Comparison of ENCODE assay signal across 16 mouse cellular contexts in the genomic region with DNA sequence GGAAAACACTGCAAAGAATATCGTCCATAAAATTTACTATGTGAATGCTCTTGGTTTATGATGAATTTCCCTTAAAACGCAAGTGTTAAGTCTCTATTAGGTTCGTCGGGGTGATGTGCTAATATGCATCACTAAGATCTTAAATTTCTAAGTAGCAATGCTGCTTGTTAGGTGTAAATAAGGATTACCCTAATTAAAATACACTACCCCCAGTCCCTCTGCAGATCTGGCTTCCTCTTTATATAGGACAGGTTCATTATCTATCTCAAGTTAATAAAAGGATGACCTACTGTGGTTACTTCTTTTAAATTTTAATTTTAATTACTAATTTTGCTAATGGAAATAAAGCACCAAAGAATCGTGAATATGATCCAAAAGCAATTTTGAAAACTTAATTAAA.
"Had no signal": no experiment of that assay in that cellular context is flagged by ENCODE, and none has a peak within 500 bp of the region (broad histone marks: within the 10 kb centered on the region; RNA-seq: fewer than 3 reads in every experiment).

No protein-coding gene starts in this region.

- H3K27me3 ChIP-seq: neural tube, embryonic 13.5 days; neural tube, embryonic 15.5 days; stomach, embryonic 15.5 days had no signal

- H3K4me3 ChIP-seq: neural tube, embryonic 13.5 days; neural tube, embryonic 15.5 days; stomach, embryonic 15.5 days had no signal

- H3K4me2 ChIP-seq: neural tube, embryonic 13.5 days; neural tube, embryonic 15.5 days; stomach, embryonic 15.5 days had no signal

- H3K27ac ChIP-seq: neural tube, embryonic 13.5 days; neural tube, embryonic 15.5 days; stomach, embryonic 15.5 days; stomach, postnatal 0 days had no signal

- DNase-seq: retina, postnatal 1 day; right cerebral cortex, adult 18-20 months; right cerebral cortex, postnatal 14 days; right cerebral cortex, postnatal 25 days; right cerebral cortex, postnatal 4 days; spleen, adult 18-20 months; thymus, adult 18-20 months; thymus, adult 2 months; thymus, postnatal 14 days; thymus, postnatal 25 days; thymus, postnatal 36 days; thymus, postnatal 4 days had no signal

- H3K4me1 ChIP-seq: stomach, embryonic 15.5 days had no signal

- H3K9me3 ChIP-seq: neural tube, embryonic 13.5 days; neural tube, embryonic 15.5 days; stomach, embryonic 15.5 days had no signal

- H3K36me3 ChIP-seq: neural tube, embryonic 13.5 days; neural tube, embryonic 15.5 days; stomach, embryonic 15.5 days had no signal

- H3K9ac ChIP-seq: neural tube, embryonic 13.5 days; neural tube, embryonic 15.5 days; stomach, embryonic 15.5 days had no signal
